Mouse (Mus musculus) forebrain, embryonic 13.5 days (tissue): Measurements from ENCODE around the gene Gm6034. TPM values are rescaled to one million over a fixed set of nuclear protein-coding genes. Genes with fewer than 3 reads are reported as not detected.
"Not testable (repeated sequence)": the region's sequence is repeated elsewhere in the genome, so short reads cannot be mapped to it uniquely, and the experiment has no call there.

Experiments used
- ATAC-seq: fragments of 200-750 bp; cut with Nextera tagmentation; 2 replicates; pipeline ENCODE4 v1.8.0; 2017
- H3K27ac ChIP-seq: fragments of 300-500 bp; sonication (generic); 2 replicates; pipeline ENCODE4 v1.5.1; 2015; ENCODE audit warnings: inconsistent platforms, mild to moderate bottlenecking, moderate library complexity
- H3K27me3 ChIP-seq: fragments of 300-500 bp; sonication (generic); 2 replicates; pipeline ENCODE4 v1.6.1; 2015; ENCODE audit warnings: mild to moderate bottlenecking, inconsistent platforms
- H3K36me3 ChIP-seq: fragments of 300-500 bp; sonication (generic); 2 replicates; pipeline ENCODE4 v1.6.1; 2015; ENCODE audit warnings: mild to moderate bottlenecking, inconsistent platforms; ENCODE audit not compliant: poor library complexity, severe bottlenecking
- H3K4me1 ChIP-seq: fragments of 300-500 bp; sonication (generic); 2 replicates; pipeline ENCODE4 v1.6.1; 2015; ENCODE audit warnings: inconsistent platforms
- H3K4me2 ChIP-seq: fragments of 300-500 bp; sonication (generic); 2 replicates; pipeline ENCODE4 v1.6.1; 2015; ENCODE audit warnings: inconsistent platforms, mild to moderate bottlenecking, moderate library complexity
- H3K4me3 ChIP-seq: fragments of 300-500 bp; sonication (generic); 2 replicates; pipeline ENCODE4 v1.5.1; 2015; ENCODE audit warnings: mild to moderate bottlenecking, inconsistent platforms
- H3K9ac ChIP-seq: fragments of 300-500 bp; sonication (generic); 2 replicates; pipeline ENCODE4 v1.6.1; 2015; ENCODE audit warnings: mild to moderate bottlenecking, inconsistent platforms
- H3K9me3 ChIP-seq: fragments of 300-500 bp; sonication (generic); replicated peaks from 2 replicates; pipeline ENCODE4 v1.6.1; 2016; ENCODE audit warnings: inconsistent platforms
- WGBS: fragments of 180-500 bp; shearing (Covaris S2); methylation state at CpG from one replicate; pipeline ENCODE4 v1.1.7; 2015; 5-methylcytosine and 5-hydroxymethylcytosine counted together
- polyA plus RNA-seq: library from polyadenylated mRNA; unstranded; fragments of >200 nt; fragmentation: Nextera tagmentation; extraction: Ambion mirVana; gene quantifications from 2 replicates; pipeline ENCODE4 v1.2.1, GENCODE M21; 2015

Gm6034 gene
- polyA plus RNA-seq, result not detected in 2 replicates

GRCm38 (mm10) chr17:36042610-36043169 lies at the start of gene Gm6034, which contains the start of gene H2-T22:
TSS of gene Gm6034 (plus strand) at chr17:36042961.
TSS of gene H2-T22 (minus strand) at chr17:36042747.
- not testable (repeated sequence) for H3K4me1 ChIP-seq, H3K36me3 ChIP-seq, H3K9me3 ChIP-seq, H3K27ac ChIP-seq, H3K27me3 ChIP-seq
- Histone ChIP-seq H3K9ac (peak within 1 kb of the TSS; percentile 52), H3K4me3 (peak within 1 kb of the TSS; percentile 38), H3K4me2 (peak within 1 kb of the TSS; percentile 70)
- WGBS, result under 1% methylated on average over 12 of the region's 12 CpGs
- peak; percentile 94 for ATAC-seq

- Histone ChIP-seq H3K27ac (no peak overlapping the region), H3K27me3 (no peaks in the 10 kb centered on the region), H3K9ac (no peak overlapping the region), H3K4me3 (peak overlapping the region; percentile 67), H3K9me3 (no peaks in the 10 kb centered on the region), H3K4me1 (peaks cover 20% of the 10 kb centered on the region), H3K4me2 (peak overlapping the region; percentile 85), H3K36me3 (peaks cover 14% of the 10 kb centered on the region)
- WGBS, result 7% methylated on average over 17 of the region's 17 CpGs
- ATAC-seq, result peak; percentile 80
Measured at GRCm38 (mm10) chr17:35993675-35994074, 49.1 kb upstream of the Gm6034 start.

- peak; percentile 71 for ATAC-seq
- Histone ChIP-seq H3K27ac (peak overlapping the region; percentile 51; the same call in 1 of the 2 replicates), H3K9me3 (no peaks in the 10 kb centered on the region), H3K27me3 (no peaks in the 10 kb centered on the region), H3K4me2 (peak overlapping the region; percentile 85), H3K36me3 (peaks cover 7% of the 10 kb centered on the region), H3K4me1 (peaks cover 20% of the 10 kb centered on the region), H3K9ac (peak overlapping the region; percentile 74), H3K4me3 (peak overlapping the region; percentile 67)
- WGBS, result 3% methylated on average over 31 of the region's 31 CpGs
Measured at GRCm38 (mm10) chr17:35994175-35994878, 48.4 kb upstream of the Gm6034 start.

- no peaks in the 10 kb centered on the region for H3K9me3 ChIP-seq
- no peaks in the 10 kb centered on the region for H3K27me3 ChIP-seq
- H3K36me3 ChIP-seq, result peaks cover 2% of the 10 kb centered on the region
- peaks cover 20% of the 10 kb centered on the region for H3K4me1 ChIP-seq
- peak overlapping the region; percentile 74 for H3K9ac ChIP-seq
- ATAC-seq, result no peak
- H3K4me2 ChIP-seq, result peak overlapping the region; percentile 85
- 4% methylated on average over 14 of the region's 14 CpGs for WGBS
- H3K4me3 ChIP-seq, result peak overlapping the region; percentile 67
- H3K27ac ChIP-seq, result no peak overlapping the region; the same call in 1 of the 2 replicates
Measured at GRCm38 (mm10) chr17:35994879-35995240, 47.9 kb upstream of the Gm6034 start.

- no peak overlapping the region for H3K27ac ChIP-seq
- H3K4me2 ChIP-seq, result no peak overlapping the region; the same call in 1 of the 2 replicates
- H3K27me3 ChIP-seq, result no peaks in the 10 kb centered on the region
- ATAC-seq, result peak; percentile 64
- H3K36me3 ChIP-seq, result no peaks in the 10 kb centered on the region
- 2% methylated on average over 11 of the region's 11 CpGs for WGBS
- no peak overlapping the region for H3K4me3 ChIP-seq
- H3K9me3 ChIP-seq, result no peaks in the 10 kb centered on the region
- H3K9ac ChIP-seq, result no peak overlapping the region
- H3K4me1 ChIP-seq, result peaks cover 20% of the 10 kb centered on the region
Measured at GRCm38 (mm10) chr17:35996949-35997348, 45.8 kb upstream of the Gm6034 start.

GRCm38 (mm10) chr17:35997713-35998510 lies 44.8 kb upstream of the Gm6034 start:
- 52% methylated on average over 12 of the region's 12 CpGs for WGBS
- Histone ChIP-seq H3K4me1 (peaks cover 20% of the 10 kb centered on the region), H3K4me2 (no peak overlapping the region), H3K9ac (no peak overlapping the region), H3K9me3 (no peaks in the 10 kb centered on the region), H3K27me3 (no peaks in the 10 kb centered on the region), H3K36me3 (no peaks in the 10 kb centered on the region), H3K27ac (no peak overlapping the region), H3K4me3 (no peak overlapping the region)
- ATAC-seq, result no peak

- ATAC-seq, result no peak
- no peaks in the 10 kb centered on the region for H3K27me3 ChIP-seq
- no peak overlapping the region for H3K27ac ChIP-seq
- H3K4me3 ChIP-seq, result no peak overlapping the region
- no peaks in the 10 kb centered on the region for H3K9me3 ChIP-seq
- 80% methylated on average over 6 of the region's 6 CpGs for WGBS
- H3K4me2 ChIP-seq, result no peak overlapping the region
- no peaks in the 10 kb centered on the region for H3K36me3 ChIP-seq
- H3K4me1 ChIP-seq, result peaks cover 20% of the 10 kb centered on the region
- no peak overlapping the region for H3K9ac ChIP-seq
Measured at GRCm38 (mm10) chr17:35998545-35999305, 44.0 kb upstream of the Gm6034 start.

GRCm38 (mm10) chr17:35999356-35999755 lies 43.4 kb upstream of the Gm6034 start:
- ATAC-seq, result no peak
- Histone ChIP-seq H3K4me2 (no peak overlapping the region), H3K9ac (no peak overlapping the region), H3K36me3 (no peaks in the 10 kb centered on the region), H3K4me3 (no peak overlapping the region), H3K27ac (no peak overlapping the region), H3K27me3 (no peaks in the 10 kb centered on the region), H3K9me3 (no peaks in the 10 kb centered on the region), H3K4me1 (peaks cover 20% of the 10 kb centered on the region)
- 91% methylated on average over 7 of the region's 7 CpGs for WGBS

- peaks cover 19% of the 10 kb centered on the region for H3K4me1 ChIP-seq
- no peak overlapping the region for H3K27ac ChIP-seq
- H3K4me3 ChIP-seq, result no peak overlapping the region
- no peaks in the 10 kb centered on the region for H3K27me3 ChIP-seq
- H3K36me3 ChIP-seq, result no peaks in the 10 kb centered on the region
- 90% methylated on average over 4 of the region's 4 CpGs for WGBS
- no peaks in the 10 kb centered on the region for H3K9me3 ChIP-seq
- H3K4me2 ChIP-seq, result no peak overlapping the region
- ATAC-seq, result no peak
- no peak overlapping the region for H3K9ac ChIP-seq
Measured at GRCm38 (mm10) chr17:36000349-36000748, 42.4 kb upstream of the Gm6034 start.

GRCm38 (mm10) chr17:36001121-36001897 lies 41.5 kb upstream of the Gm6034 start:
- WGBS, result 97% methylated on average over 12 of the region's 12 CpGs
- Histone ChIP-seq H3K9me3 (no peaks in the 10 kb centered on the region), H3K4me3 (no peak overlapping the region), H3K36me3 (peaks cover 5% of the 10 kb centered on the region; the same call in 1 of the 2 replicates), H3K4me2 (no peak overlapping the region), H3K4me1 (peaks cover 10% of the 10 kb centered on the region; the same call in 1 of the 2 replicates), H3K27ac (no peak overlapping the region), H3K9ac (no peak overlapping the region), H3K27me3 (no peaks in the 10 kb centered on the region)
- ATAC-seq, result no peak

GRCm38 (mm10) chr17:36001966-36002365 lies 40.8 kb upstream of the Gm6034 start:
- Histone ChIP-seq H3K36me3 (peaks cover 6% of the 10 kb centered on the region; the same call in 1 of the 2 replicates), H3K27me3 (no peaks in the 10 kb centered on the region), H3K4me3 (no peak overlapping the region), H3K4me2 (no peak overlapping the region), H3K9me3 (no peaks in the 10 kb centered on the region), H3K27ac (no peak overlapping the region), H3K4me1 (peaks cover 8% of the 10 kb centered on the region; the same call in 1 of the 2 replicates), H3K9ac (no peak overlapping the region)
- WGBS, result 96% methylated on average over 6 of the region's 6 CpGs
- ATAC-seq, result no peak
